Mouse (Mus musculus) brown adipose tissue, adult 24 weeks (tissue): ENCODE results near the gene Klf14. TPM values are rescaled to one million over a fixed set of nuclear protein-coding genes. Genes with fewer than 3 reads are reported as not detected.

Experiments
- H3K27ac ChIP-seq: fragments of 200-500 bp; replicated peaks from 2 replicates; pipeline ENCODE4 v1.5.1; 2012; ENCODE audit warnings: low read depth, mild to moderate bottlenecking, low read length
- H3K4me1 ChIP-seq: fragments of 200-500 bp; 2 replicates; pipeline ENCODE4 v1.6.1; 2012; ENCODE audit warnings: low read length, mixed read lengths; ENCODE audit not compliant: control insufficient read depth, insufficient read depth, insufficient read length
- H3K4me3 ChIP-seq: fragments of 200-500 bp; 2 replicates; pipeline ENCODE4 v1.5.1; 2012; ENCODE audit warnings: low read depth, mild to moderate bottlenecking, low read length, moderate library complexity; ENCODE audit not compliant: insufficient read depth
- polyA plus RNA-seq: library from polyadenylated mRNA; stranded (reverse); fragments of >200 nt; gene quantifications from 2 replicates; pipeline ENCODE4 v1.2.4, GENCODE M21; 2012; ENCODE audit not compliant: missing spikeins, insufficient read depth, insufficient read length

Klf14 gene
- polyA plus RNA-seq, 1 experiment, result not detected

DNA sequence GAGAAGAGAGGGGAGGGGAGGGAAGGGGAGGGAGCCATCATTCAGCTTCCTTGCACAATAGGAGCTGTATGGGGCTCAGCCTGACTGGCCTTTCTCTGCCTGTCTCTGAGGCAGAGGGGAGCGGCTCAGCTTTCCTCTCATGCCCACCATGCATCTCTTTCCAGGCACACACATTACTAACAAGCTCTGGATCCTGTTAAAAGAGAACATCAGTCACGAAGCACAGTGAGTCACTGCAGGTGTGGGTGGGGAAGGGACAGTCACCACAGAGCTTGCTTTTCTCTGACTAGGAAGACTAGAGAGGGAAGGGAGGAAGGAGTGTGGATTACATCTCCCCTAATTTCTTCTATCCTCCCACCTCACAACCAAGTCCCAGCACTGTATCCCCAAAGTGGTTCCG lies 50.9 kb downstream of the Klf14 start:
- no peak overlapping the region for H3K27ac ChIP-seq
- H3K4me3 ChIP-seq, result no peak overlapping the region
- no peaks in the 10 kb centered on the region for H3K4me1 ChIP-seq

Other genes with a start within 250 kb of the Klf14 start
- 1.5 and 6.7 TPM in 2 replicates for gene Mest, start 235.5 kb downstream of the Klf14 start, polyA plus RNA-seq
- gene Copg2, start 62.3 kb downstream of the Klf14 start, polyA plus RNA-seq, result 23.2 and 24.9 TPM in 2 replicates
- not detected in 2 replicates for gene Tsga13, start 43.5 kb downstream of the Klf14 start, polyA plus RNA-seq